Mouse (Mus musculus): Measurements from ENCODE around the gene H2afy2.

GRCm38 (mm10) chr10:61781461-61782128 lies 2.4 kb downstream of the H2afy2 start:
- TF ChIP-seq POLR2A (IDR thresholded peaks at IDR 0.05; ENCODE audit: control insufficient read depth, extremely low read depth, insufficient read depth, low read length, poor library complexity), result no peak
- no peak for TF ChIP-seq CTCF (IDR thresholded peaks at IDR 0.05; ENCODE audit: borderline replicate concordance, control insufficient read depth, extremely low read depth, insufficient read depth, low read length, poor library complexity)

Measured in thymus, adult 2 months (tissue).